Mouse (Mus musculus): ENCODE measurements around the gene Olfr457.
"Not testable (repeated sequence)": the region's sequence is repeated elsewhere in the genome, so short reads cannot be mapped to it uniquely, and the experiment has no call there.

The Olfr457 gene

DNA sequence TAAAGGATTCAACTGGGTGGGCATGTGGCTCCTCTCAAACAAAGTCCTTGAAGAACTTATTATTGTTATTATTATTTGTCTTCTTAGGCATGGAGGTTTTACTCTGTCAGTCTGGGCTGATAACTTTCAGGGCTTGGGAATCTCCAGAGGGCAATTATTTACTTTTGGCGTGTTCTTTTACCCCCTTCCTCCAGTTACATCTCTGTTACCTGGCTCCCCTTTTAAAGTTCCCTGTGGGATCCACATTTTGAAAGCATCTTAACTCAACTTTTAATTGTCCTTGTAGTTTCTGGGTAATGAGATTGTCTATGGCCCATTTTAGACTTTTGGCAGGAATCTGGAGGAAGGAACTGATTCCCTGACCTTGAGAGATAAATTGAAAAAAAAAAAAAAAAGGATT is at the start of gene Olfr457:
Olfr457 (minus strand) TSS at position 101 of the 400 bp plus-strand sequence.
- DNase-seq, result no peak

- no peak for DNase-seq
These were observed 37.3 kb upstream of the Olfr457 start for GRCm38 (mm10) chr6:42513461-42513860.

GRCm38 (mm10) chr6:42509311-42509710 is 33.2 kb upstream of the Olfr457 start:
- DNase-seq, result no peak

GRCm38 (mm10) chr6:42503478-42503877 is 27.3 kb upstream of the Olfr457 start:
- DNase-seq, result no peak

GRCm38 (mm10) chr6:42489731-42490130 is 13.6 kb upstream of the Olfr457 start:
- no peak for DNase-seq

DNA sequence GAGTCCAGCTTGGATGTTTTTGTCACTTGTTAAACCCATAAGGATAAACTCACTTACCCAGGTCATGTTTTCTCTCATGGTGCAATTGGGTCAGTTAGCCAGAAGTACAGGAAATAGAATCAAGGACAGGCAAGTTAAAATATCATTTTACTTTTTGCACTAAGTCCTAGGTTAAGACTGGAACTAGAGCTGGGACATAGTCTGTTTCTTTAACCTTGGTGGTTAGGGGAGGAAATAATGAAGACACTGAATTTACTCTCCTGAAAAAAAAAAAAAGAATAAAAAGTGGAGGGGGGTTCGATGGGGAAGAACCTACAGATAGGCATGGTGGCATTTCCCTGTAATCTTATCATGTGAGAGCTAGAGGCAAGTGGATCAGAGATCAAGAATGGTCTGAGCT is 11.0 kb upstream of the Olfr457 start, which contains the start of gene Olfr456:
Olfr456 (minus strand) TSS at position 101 of the 400 bp plus-strand sequence.
- DNase-seq, result no peak

- DNase-seq, result no peak
These were observed 8.5 kb upstream of the Olfr457 start for GRCm38 (mm10) chr6:42484633-42485032.

DNA sequence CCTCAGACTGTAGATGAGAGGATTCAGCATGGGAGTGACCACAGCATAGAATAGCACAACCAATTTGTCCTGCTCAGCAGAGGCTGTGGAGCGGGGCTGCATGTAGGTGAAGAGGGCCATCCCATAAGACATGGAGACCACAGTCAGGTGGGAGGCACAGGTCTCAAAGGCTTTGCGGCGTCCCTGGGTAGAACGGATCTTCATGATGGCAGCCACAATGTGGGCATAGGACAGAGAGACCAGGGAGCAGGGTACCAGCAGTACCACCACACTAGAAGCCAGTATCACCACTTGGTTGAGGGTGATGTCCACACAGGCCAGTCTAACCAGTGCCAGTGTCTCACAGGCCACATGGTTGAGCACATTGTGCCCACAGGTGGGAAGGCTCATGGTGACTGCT is 4.8 kb downstream of the Olfr457 start:
- DNase-seq, result not testable (repeated sequence)

DNA sequence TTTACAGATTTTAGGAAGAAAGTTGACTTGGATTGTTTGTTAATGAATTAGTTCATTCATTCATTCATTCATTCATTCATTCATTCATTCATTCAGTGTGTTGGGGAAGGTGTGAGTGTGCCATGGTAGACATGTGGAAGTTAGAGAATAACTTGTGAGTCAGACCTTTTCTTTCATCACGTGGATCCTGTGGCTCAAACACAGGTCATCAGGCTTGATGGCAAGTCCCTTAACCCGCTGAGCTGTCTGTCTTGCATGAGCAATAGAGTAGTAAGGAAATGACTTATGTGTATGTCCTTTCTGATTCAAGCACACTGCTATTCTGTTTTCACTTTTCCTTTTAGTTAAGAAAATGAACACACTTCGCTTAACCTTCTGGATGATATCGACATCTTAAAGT is 5.6 kb downstream of the Olfr457 start:
- no peak for DNase-seq

DNA sequence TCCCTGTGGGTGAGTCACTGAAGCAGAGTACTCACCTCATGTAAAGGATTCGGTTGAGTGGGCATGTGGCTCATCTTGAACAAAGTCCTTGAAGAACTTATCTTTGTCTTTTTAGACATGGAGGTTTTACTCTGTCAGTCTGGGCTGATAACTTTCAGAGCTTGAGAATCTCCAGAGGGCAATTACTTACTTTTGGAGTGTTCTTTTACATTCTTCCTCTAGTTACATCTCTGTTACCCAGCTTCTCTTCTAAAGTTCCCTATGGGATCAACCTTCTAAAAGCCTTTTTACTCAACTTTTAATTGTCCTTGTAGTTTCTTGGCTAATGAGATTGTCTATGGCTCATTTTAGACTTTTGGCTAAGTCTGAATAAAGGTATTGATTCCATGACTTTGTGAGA is 11.0 kb downstream of the Olfr457 start, which contains the start of gene Olfr458:
Olfr458 (minus strand) TSS at position 101 of the 400 bp plus-strand sequence.
- DNase-seq, result no peak

GRCm38 (mm10) chr6:42447381-42447780 is 28.8 kb downstream of the Olfr457 start:
- DNase-seq, result no peak

DNA sequence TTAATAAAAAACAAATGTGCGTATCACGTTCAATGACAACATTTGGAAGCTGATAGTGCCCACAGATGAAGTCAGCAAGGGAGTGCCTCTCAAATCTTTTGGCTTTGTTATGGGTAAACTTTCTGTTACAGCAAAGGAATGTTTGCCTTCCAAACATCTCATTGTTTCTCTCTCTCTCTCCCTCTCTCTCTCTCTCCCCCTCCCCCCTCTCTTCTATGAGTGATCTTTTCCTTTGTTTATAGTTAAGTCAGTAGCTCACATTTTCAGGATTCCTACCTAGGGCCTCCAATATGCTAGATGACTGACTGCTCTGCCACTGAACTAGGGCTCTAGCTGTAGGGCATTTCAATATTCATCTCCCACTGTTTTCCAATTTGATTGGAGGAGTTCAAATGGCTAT is 31.6 kb downstream of the Olfr457 start:
- DNase-seq, result no peak

DNA sequence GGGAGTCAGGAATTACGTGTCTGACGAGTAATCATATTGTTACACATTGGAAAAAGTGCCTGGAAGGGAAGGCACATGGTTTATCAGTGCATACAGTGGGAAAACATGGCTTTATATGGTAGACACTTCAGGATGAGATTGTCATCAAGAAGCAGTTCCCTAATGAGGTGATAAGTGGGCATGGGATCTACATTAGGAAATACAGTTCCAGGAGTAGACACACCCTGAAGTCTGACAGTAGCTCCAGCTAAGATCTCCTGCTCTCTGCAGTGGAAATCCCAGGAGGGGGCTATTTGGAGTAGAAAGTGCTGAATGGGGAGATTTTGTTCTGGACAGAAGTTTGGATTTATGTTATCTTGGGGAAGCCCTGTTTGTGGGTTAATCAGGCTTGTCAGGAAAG is 34.7 kb downstream of the Olfr457 start:
- DNase-seq, result no peak

DNA sequence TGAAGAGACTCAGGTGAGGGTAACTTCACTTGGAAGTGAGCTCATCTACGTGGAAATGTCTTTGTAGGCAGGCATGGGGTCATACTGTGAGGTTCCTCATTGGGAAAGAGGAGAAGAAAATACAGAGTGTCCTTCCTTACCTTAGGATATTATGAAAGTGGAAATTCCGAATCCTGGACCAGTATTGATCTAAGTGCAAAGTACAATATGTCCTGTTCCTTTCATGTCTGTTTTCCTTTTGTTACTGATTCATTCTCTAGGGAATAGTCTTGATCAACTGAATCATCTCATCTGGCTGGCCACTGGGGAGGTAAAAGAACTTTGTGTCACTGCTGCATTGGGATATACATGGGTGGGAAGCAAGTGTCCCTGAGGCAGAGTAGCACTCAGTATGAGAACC is 40.6 kb downstream of the Olfr457 start:
- DNase-seq, result no peak

DNA sequence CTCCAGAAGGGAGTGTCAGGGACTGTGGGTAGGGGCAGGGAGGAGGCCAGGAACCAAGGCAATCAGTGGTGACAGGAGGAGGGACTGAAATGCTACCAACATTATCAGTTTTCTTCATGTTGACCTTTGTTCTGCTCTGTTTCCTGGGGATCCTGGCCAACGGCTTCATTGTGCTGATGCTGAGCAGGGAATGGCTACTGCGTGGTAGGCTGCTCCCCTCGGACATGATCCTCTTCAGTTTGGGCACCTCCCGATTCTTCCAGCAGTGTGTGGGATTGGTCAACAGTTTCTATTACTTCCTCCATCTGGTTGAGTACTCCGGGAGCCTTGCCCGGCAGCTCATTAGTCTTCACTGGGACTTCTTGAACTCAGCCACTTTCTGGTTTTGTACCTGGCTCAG is 41.7 kb downstream of the Olfr457 start, which contains the start of gene Tas2r126:
Tas2r126 (plus strand) TSS at position 90 of the 400 bp plus-strand sequence.
- DNase-seq, result no peak

GRCm38 (mm10) chr6:42433554-42433953 is 42.6 kb downstream of the Olfr457 start:
- no peak for DNase-seq

DNA sequence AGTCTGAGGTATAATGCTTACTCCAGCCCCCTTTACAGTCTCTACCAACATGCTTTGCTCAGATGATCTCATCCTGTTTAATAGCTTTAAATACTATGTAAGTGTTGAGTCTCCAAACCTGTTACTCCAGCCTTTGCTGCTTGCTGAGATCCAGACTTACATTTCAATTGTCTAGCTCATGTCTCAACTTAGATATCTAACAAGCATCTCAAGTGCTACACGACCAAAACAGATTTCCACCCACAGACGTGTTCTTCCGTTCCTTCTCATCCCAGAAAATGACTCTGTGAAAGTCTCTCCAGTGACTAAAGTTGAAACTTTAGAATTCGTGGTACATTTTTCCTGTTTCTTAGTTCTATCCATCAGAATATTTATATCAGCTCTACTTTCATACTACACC is 49.8 kb downstream of the Olfr457 start:
- DNase-seq, result no peak

DNA sequence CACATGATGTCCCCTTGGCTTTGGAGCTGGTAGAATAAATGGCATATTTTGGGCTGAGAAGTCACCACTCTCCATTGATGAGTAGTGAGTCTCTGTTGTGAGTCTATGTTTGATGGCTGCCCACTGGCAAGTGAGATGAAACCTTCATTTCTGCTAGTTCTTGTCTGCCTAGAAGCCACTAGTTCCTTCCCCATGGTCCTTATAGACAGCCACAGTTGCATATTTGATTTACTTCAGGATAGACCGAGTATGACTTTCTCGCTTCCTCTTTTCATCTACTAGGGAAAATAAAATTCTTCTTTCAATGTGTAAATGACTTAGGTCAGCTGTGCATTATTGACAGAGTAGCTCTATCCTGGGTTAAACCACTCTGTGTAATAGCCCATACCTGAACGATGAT is 51.7 kb downstream of the Olfr457 start:
- no peak for DNase-seq

- no peak for DNase-seq
These were observed 54.7 kb downstream of the Olfr457 start for GRCm38 (mm10) chr6:42421439-42421838.

GRCm38 (mm10) chr6:42419443-42419842 is 56.7 kb downstream of the Olfr457 start:
- no peak for DNase-seq
